Mouse (Mus musculus) kidney, postnatal 36 days (tissue): ENCODE measurements at regions not wholly inside any gene's neighbourhood (a gene's known extent, or its start where the extent isn't known, plus 50 kb on each side); places are given as distances from the start of the nearest gene placed in this dataset.
"Not testable (repeated sequence)": the region's sequence is repeated elsewhere in the genome, so short reads cannot be mapped to it uniquely, and the experiment has no call there.

Experiments used
- DNase-seq, 2 experiments: peaks; one replicate each; pipeline ENCODE4 v3.0.0; 2021 to 2022; ENCODE audit warnings: mixed read lengths in 2 of 2

DNA sequence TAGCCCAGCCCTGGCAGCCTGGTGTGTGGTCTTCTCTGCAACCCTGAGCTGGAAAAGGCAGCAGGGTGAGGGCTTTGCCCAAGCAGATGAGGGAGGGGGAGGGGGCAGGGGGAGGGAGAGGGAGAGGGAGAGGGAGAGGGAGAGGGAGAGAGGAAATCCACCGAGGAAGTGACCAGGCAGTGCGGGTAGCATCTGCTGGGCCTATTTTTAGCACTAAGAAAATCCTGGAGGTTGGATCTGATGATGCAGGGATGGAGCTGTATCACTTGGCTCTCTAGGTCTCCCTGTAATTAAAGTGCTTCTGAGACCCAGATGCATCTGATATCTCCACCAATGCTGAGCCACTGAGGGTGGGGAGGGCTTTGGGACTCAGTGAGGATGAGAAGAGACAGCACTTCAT is 61.2 kb upstream of the Atxn1 start:
- no peak for DNase-seq

DNA sequence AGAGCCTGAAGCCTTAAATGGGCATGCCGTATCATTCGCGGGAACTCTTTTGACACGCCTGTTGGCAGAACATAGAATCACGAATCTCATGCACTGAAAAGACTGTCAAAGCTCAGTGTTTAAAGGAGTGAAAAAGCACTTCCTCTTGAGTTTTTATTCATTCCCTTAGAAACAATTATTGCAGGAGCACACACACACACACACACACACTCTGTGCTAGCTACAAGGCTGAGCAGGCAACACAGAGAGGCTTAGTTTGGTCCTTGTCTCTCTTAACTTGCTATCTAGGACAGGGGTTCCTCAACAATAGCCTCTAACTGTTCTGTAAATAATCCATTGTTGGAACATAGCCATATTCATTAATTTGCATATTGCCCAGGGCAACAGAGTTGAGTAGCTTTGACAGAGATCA is 58.8 kb upstream of the Atxn1 start:
- peak in 1 of 2 experiments; percentile 59 for DNase-seq

DNA sequence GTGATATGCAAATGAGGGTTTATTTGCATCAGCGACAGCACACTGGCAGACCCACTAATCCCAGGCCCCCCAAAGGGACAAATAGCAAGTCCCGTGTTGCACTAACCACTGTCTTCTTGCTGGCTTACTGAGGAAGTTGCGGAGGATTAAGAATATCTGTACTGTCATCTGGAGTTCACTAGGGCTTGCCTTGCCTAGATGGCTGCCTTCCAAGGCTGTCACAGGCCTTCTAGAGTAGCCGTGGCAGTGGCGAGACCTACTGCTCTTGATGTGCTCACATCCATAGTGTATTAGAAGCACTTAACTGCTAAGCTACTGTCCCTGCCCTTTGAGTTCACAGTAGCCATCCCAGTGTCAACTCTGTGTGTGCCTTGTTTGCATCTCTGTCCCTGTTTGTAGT is 58.4 kb upstream of the Atxn1 start:
- DNase-seq, result peak; percentile 44 to 62

DNA sequence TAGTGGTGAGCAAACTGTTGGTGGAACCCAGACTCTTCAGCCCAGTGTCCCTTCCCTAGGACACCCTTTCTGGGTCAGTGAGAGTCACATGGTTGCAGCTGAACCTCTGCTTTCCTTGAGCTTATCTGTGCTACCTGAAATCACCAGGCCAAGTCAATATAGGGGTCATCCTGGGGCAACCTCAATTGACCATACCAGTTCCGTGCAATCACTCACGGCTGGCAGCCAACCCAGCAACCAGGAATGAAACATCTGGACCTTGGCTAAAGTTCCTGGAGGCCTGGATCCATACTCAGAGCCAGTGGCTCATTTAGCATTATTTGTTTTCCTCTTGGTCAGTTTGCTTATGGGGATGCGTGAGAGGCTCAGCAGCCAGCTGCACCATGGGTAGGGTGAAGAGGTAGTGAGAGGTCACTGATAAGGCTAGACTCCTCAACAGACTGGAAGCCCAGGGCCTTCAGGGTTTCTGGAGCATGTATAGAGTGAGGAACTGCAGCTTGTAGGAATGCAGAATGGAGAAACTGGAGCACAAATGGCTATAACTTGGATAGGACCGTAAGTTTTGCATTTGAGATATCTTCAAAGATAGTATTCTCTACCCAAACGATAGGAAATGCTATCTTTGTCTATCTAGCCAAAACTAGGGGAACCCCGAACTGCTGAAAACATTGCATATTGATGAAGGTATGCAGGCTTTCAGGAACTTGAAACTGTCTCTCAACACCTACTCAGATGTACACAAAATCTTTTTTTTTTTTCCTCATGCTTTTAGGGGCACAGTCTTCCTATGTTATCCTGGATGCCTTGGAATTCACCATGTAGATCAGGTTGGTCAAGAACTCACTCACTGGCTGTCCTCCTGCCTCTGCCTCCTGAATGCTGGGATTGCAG is 56.4 kb upstream of the Atxn1 start:
- DNase-seq, result peak; percentile 64 to 65

DNA sequence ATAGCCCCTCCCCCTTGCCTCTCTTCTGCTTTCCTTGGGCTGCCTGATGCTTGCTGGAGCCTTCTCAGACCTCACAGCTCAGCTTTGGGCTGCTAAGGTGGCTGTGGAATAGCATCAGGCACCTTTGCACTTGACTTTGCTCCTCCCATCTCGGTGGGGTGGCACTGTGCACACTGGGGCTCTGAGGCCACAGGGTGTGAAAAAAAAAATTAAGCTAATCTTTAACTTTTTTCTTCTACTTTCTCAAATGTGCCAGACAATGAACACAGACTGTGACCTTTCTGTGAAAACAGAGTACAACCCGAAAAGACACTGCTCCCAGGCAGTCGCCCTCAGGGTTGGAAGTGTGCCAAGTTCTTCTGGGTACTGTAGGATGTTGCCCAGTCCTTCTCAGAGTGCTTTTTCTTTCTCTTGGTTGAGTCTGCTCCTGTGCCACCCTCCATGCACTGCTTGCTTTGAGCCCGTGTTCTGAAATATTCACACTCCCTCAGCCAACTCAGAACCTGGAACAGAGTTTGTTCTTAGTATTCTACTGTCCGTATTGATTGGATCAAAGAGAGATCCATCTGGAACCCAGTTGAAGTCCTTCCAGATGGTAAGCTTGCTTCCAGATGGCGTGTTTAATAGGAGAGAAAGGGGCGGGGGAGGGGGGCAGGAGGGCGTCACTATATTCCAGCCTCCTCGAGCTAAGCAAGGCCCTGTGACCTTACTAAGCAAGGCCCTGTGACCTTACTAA is 54.8 kb upstream of the Atxn1 start:
- peak; percentile 88 to 92 for DNase-seq

DNA sequence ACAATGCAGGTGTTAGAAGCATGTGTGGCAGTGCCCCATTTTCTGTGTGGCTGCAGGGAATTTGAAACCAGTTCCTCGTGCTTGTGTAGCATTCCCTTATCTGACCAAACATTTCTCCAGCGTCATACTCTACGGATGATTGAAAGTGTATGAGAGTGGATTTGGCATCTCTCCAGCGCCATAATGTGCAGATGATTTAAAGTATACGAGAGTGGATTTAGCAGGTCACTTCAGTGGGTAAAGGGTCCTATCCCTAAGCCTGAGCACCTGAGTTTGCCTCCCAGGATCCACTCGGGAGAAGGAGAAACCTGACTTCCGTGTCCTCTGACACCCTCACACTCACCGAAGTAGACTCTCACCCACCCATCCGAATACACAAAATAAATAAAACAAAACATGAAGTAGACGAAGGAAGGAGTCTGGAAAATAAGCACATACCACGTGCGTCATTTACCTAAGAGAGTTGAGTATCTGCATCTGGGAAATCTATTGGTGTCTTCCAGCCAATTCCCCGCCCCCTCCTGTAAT is 54.2 kb upstream of the Atxn1 start:
- no peak for DNase-seq

DNA sequence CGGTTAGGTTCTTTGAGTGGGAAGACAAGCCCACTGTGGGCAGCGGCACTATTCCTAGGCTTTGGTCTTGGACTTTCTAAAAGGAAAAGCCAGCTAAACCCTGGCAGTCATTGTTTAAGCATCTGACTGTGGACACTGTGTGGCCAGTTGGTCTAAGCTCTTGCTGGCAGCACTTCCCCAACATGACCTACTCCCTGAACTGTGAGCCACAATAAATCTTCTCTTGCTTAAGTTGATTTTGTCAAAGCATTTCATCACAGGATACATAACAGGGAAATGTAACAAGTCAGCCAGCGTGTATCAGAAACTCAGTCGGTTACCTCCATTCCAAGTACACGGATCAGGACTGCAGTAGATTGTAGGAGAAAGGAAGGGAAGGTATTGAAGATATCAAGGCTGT is 52.9 kb upstream of the Atxn1 start:
- no peak for DNase-seq

DNA sequence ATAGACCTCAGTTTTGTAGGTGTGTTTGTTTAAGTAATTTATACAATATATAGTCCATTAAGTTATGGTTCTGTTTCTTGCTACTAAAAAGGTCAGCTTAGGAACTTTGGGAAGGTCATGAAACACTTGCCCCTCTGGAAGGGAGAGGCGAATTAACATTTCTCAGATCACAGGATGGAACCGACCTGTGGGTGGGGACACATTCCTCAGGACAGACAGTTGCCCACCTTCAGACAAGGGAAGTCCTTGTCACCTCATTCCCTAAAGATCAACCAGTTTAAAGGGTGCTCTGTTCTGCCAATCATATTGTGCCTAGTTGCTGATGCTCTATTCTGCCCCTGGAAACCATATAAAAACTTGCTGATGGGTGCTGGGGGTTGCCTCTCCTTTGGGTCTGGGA is 52.2 kb upstream of the Atxn1 start:
- DNase-seq, result not testable (repeated sequence)

DNA sequence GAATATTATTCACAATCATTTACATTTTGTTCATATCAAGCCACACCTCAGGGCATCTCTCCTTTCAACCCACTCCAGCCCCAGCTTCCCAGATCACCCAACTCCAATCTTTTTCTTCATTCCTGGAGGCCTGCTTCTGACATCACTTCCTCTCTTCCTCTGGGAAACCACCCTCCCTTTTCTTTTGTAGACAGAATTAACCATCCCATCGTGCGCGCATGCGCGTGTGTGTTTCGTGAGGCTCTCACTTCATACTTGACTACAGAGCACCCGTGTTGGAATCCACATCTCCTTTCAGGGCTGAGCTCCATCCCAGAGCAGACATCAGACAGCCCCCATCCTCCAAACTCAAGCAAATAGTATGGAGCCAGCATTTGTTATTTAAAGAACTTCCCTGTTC is 50.4 kb upstream of the Atxn1 start:
- no peak for DNase-seq

DNA sequence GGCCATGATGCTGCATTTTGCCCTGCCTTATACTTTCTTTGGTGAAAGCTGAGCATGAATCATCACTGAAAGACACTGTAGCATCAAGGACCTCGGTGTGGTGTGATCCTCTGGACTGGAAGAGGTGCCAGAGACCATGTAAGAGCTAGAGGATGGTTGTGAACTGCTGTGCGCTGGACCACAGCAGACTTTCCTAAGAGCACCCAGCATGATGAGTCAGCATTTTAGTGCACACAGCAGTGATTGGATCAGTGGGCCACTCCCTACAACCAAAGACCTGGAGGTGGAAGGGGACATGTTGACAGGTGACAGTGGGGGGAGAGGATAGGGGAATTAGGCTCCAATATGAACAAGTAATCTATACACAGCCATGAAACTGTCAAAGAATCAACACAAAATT is 49.8 kb upstream of the Atxn1 start:
- DNase-seq, result peak in 1 of 2 experiments; percentile 23
